Mouse (Mus musculus): Measurements from ENCODE around the gene Kcnma1. TPM values are rescaled to one million over a fixed set of nuclear protein-coding genes. Genes with fewer than 3 reads are reported as not detected.

Gene Kcnma1
- total RNA-seq, 2 experiments from 2014 or later = 133 to 151 TPM

DNA sequence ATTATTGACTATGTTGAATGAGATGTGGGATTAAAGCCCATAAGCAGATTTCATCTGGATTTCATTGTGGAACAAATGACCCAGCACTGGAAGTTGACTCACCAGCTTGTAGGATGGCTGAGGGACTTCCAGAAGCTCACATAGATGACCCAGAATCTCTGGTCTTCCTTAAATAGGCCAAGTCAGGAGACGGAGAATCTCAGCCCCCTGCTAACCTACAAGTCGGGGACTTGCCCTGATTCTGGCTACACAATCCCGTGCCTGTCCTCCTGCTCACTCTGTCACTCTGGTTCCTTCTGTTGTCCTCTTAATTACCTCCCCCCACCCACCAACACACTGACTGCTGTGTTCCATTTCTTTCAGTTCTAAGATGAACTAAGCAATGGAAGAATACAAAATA, 474.7 kb downstream of the Kcnma1 start:
- DNase-seq (ENCODE audit: low spot score in 2 of 2) = no peak

DNA sequence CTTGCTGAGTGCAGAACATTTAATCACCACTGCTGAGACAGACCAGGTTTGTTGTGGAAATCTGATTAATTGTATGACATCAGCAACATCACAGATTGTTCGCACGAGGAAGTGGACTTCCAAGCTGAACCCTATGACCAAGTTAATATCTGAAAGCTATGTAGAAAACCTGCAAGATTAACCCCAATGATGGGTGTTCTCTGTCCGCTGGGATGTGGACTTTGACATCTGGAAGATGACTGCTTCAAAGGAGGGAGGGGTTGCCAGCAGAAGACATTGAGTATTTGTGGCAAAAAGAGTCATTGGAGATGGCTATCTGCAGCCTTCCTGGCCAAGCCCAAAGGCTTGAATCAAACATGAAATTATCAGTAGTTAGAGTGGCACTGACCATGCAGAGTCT, 480.9 kb downstream of the Kcnma1 start:
- DNase-seq (ENCODE audit: low spot score in 2 of 2) = no peak

DNA sequence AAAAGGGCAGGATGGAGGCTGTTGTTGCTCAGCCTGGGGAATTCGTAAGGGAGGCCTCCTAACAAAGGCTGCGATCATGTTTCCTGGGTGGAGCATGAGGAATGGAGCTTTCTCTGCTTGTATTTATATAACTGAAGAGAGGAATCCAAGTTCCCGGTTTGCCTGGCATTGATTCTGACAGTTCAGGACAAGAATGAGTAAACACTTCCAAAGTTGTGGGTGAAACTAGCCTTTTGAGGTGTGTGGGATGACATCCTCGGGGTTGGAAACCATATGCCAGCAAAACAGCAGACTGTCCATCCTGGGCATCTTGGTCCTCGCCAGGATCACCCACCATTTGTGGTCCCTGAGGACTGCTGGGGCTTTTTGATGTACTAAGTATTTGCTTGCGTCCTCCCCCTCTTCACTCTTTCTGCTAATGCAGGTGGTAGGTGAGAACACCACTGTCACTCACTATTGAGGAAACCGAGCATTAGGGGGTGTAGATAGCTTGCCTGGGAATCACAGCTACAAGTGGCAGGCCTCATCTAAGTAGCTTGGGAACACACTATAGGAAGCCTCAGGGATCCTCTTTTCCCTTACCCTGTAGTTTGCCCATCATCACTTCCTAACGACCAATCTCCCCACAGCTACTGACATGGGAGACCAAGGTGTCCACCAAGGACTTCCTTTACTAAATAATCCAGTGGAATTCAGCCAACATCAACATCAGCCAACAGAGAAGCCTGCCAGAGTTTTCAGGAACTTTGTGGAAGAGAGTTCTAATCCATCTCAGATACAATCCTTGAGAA, 482.4 kb downstream of the Kcnma1 start:
- peak in 1 of 2 experiments; percentile 10 for DNase-seq (ENCODE audit: low spot score in 2 of 2)

DNA sequence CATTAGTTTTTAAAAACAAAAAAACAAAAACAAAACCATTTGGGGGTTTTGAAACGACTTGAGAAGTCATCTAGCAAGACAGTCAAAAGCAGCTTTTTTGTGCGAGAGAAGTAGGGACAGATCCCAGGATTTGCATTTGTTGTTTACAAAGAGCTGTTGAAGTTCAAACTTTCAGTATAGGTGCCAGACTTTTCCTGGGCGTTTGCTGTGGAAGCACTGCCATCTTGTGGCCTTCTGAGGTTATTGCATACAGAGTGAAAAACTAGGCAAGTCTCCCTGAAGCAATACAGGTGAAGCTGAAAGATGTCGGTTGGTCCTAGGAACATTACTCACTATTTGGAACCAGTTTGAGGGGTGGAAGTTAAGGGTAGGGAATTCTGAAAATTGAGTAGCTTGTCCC, 484.6 kb downstream of the Kcnma1 start:
- peak; percentile 58 to 81 for DNase-seq (ENCODE audit: low spot score in 2 of 2)

DNA sequence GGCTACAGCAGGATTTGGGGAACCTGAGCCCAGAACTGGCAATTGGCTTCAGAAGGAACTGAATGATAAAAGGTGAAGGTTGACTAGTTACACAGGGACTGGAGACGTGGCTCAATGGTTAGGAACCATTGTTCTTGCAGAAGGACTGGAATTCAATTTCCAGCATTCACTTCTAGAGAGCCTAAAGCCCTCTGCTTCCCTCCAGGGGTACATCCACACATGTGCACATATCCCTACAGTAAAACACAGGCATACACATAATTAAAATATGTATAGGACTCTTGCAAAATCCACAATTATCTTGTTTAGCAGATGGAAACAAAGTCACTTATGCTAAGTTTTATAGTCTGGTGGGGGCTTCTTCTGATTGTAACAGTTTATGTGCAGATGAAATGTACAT, 485.1 kb downstream of the Kcnma1 start:
- no peak for DNase-seq (ENCODE audit: low spot score in 2 of 2)

DNA sequence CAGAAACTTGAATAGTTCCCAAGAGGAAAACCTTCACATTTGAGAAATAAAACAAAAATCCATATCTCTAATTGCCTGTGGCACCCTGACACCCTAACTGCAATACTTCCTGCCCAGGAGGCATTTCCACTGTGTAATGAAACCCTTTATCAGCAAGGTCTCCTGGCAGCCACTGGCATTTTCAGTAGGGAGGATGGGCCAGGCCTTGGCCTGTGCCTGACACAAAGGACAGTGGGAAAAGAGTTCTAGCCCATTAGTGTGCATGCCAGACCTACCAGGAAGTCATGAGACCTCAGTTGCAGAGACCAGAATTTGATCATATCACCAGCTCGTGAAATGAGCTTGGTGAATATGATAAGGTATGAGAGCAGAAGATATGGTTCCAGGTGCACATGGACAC, 488.4 kb downstream of the Kcnma1 start:
- DNase-seq (ENCODE audit: low spot score in 2 of 2) = no peak

DNA sequence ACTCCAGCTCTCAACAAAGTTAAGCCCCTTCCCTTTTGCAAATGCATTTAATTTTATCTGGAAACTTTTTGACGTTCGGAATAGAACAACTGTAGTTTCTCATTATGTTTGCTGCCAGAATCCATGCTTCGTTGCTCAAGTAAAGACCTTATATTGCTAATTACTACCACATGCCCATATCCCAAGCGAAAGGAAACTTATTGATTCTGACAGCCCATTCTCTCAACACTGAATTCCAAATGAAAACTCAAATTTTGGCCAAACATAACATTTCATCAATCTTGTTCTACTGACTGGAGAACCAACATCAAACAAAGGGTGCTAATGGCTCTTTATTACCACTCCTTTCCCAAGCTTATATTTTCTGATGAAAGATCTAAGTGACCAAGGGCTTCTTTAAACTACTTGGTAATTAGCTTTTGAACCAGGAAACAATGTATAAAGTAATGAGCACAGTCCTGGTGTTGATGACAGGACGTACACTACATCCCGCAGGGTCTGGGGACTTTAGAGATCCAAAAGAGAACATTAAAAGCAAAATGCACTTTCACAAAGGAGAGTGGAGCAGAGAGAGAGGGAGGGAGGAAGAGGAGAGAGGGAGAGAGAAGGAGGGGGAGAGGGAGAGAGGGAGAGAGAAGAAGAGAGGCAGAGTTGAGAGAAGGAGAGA, 490.3 kb downstream of the Kcnma1 start:
- DNase-seq (ENCODE audit: low spot score in 2 of 2) = no peak

DNA sequence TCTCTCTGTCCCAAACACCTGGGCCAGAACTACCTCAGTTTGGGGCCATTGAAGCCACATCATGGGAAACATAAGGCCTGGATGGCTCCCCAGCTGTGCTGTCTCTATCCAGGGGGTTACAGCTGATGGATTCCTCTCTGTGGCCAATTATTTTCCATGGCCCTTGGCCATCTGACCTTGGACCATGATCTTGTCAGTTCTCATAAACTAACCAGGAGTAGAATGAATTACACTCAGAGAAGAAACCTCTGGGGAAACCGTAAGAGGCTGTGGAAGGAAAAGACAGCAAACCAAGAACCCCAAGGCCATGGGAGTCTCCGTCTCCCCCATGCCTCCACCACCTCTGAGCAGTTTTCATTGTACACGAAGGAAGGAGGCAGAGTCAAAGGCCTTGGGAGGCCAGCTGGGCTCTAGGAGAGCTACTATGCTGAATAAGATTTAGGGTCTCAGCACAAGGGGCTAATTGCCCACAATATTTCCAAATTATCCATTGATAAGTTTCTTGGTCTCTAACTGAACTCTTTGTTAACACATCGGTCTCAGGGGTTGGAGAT, 491.6 kb downstream of the Kcnma1 start:
- DNase-seq (ENCODE audit: low spot score in 2 of 2) = no peak

DNA sequence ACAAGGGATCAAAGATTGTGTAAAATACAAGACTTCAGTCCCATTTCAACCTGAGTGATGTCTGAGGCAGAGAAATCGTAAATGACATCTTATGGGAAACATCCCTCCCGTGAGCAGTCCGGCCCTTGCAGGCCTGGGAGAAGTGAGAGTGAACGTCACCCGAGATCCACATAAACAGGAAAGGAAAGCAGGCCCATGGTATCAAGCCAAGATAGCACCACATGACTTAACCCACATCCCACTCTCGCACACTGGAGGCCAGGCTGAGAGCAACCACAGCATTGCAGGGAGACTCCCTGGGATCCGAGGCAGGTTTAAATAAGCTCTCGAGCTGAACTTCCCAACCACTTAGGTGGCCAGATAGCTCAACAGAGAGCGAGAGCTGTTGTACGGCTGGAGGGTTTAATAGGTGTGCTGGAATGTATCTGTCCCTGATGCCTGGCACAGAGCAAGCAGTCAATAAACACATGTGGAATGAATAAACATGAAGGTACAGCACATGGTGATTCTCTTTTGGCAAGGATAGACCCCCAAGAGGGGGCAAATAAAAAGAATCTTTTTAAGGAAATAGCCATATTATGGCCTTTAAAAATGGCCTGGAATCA, 493.1 kb downstream of the Kcnma1 start:
- no peak for DNase-seq (ENCODE audit: low spot score in 2 of 2)

DNA sequence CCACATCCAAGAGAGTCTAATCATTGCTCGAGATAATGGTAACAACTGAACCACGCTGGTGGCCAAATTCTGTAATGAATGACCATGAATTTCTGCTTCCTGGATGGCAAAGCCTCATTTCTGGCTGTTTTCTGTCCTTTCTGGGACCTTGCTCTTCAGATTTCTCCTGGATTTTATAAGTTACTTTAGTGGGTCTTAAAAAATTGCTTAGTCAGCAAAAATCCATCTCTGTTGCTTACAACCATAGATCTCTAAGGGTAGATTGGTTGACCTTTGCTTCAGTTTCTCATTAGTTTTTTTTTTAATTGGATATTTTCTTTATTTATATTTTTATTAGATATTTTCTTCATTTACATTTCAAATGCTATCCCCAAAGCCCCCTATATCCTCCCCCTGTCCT, 496.9 kb downstream of the Kcnma1 start:
- no peak for DNase-seq (ENCODE audit: low spot score in 2 of 2)

DNA sequence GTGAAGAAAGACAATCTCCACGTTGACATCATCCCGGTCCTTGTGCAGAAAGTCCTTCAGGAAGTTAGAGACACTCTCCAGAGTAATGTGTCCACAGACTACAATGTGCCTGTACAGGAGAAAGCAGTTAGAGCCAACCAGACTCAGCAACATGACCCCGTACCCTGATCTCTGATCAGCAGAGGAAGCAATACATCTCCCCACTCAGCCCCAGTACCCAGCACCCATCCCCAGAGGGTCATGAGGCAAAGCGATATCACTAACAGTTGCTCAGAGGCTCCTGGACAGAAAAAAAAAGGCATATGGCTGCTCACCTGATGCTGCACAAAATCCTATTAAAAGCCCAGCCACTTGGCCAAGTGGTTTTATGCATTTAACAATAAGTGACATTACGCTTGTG, 504.5 kb downstream of the Kcnma1 start:
- DNase-seq (ENCODE audit: low spot score in 2 of 2) = no peak

DNA sequence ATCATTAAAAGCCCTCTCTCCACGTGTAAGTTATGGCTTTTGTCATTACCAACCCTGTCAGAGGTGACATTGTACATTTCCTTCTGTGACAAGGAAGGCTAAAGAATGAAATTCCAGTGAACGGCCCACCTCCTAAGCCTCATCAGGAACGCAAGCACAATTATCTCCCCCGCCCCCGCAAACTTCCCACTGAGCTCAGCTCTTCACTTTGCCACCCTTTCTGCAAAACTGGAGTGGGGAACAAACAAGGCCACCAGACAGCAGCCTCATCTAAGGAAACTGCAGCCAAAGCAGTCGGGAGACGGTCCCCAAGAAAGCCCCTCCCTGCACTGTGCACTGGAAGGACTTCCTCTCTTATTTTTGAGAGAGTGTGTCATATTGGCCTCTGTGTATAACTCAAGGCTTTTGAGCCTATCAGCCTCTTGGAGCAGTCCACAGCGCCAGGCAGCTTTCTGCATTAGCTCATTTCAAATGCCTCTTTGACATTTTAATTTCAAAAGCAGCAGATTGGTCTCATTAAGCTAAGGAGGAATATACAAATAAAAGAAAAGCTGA, 512.0 kb downstream of the Kcnma1 start:
- peak; percentile 22 to 44 for DNase-seq (ENCODE audit: low spot score in 2 of 2)

DNA sequence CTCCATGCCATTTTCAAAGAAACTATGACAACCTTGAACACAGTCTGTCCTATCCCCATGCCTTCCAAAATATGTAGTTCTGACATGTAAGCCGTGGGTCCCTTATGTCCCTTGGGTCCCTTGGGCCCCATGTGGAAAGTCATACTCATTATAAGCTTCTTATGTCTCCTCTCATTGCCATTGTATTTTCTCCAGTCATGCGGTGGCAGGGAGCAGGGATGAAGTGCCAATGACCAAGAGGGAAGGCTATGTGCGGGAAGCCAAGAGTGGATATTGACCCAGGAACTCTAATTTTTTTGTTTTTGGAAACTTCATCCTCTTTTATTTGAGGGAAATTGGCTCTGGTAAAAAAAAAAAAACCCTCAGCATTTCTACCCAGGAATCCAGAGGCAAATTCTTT, 517.5 kb downstream of the Kcnma1 start:
- no peak for DNase-seq (ENCODE audit: low spot score in 2 of 2)

DNA sequence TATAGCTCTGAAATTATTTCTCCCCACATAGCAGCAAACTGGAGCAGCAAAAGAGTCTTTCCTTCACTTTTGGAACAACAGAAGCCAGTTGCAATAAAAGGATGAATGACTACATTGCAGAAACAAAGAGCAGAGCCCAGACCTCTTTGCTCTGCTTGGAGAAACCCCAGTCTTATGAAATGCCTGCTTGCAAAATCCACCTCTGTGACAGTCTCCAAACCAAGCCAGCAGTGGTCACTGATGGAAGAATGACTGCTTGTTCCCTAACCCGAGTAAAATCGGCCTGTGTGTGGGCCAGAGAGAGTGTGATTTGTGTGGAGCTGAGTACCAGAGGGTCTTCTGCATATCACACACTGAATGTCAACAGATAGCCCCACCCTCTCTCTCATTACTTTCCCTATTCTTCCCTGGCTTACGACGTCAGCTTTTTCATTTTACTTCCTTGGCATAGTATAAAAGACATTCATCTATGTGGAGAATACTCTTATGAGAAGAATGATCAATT, 518.0 kb downstream of the Kcnma1 start:
- DNase-seq (ENCODE audit: low spot score in 2 of 2) = no peak

DNA sequence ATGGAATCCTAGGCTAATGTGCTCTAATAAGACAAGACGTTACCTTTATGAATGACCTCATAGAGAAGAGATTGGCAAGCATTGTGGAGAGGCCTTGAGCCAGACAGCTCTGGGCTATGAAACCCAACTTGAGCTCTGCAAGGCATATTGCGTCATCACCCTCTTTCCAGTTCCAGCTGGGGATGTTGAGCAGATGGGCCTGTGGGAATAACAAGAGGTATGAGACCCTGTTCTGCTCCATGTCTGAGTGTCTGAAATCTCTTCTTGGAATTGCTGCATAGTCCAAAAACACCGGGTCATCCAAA, 519.8 kb downstream of the Kcnma1 start:
- no peak for DNase-seq (ENCODE audit: low spot score in 2 of 2)

DNA sequence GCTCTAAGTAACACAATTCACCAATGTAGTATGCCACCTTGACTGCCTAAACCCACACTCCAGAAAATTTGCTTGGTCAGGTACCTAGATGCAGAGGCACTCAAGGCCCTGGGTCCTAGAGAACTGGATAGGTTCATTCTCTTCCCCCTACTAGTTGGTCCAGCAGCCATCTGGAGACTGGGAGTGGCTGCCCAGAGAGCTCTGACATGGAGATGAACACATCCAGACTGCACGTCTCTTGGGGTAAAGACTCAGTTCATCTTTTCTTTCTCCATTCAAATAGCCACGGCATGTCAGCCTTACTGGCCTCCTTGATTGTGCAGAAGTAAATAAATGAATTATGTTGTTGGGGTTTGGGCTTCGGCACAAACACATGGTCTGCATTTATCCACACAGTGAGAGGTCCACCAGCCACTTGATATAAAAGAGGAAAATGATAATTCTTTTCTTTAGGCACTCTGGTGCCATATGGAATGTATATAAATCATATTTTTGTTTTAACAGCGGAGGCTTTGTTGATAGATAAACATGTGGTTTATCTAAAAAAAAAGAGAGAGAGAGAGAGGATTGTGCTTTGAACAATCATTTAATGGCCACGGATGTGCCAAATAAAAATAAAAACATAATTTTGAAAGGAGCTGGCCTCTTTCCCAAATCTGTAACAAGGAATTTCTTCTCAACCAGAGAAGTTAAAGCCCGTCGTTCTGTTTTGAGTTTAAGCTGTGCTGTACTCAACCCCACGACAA, 520.4 kb downstream of the Kcnma1 start:
- no peak for DNase-seq (ENCODE audit: low spot score in 2 of 2)

DNA sequence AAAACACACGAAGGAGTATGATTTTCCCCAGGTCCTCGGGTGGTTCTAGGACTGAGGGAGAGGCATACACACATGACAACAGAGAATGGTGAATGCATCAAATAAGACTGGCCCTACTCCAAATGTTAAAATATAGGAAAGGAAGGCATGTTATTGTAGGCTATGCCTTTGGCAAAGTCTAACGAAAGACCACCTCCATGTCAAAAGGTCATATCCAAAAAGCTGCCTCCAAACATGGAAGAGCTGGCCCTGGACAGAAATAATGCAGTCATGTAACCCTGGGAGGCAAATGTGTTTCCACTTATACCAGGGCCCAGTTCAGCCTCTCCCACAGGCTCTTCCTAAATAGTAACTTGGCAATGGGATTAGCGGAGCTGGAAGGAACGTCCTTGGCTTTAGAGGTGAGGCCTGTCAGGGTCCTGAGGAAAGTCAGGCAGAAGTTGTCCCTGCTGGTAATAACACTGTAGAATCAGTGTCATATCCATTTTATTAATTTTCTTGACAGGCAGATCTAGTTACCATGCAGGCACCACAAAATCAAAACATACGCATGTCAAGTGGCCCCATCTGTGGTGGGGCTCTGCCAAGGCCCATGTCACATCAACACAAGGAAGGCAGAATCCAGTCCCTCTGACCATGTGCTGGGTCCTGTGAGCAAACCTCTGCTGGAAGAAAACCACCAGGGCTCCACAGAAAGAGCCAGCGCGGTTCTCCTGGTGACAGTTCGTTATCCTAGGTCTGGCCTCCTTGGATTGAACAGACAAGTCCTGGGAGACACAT, 521.5 kb downstream of the Kcnma1 start:
- DNase-seq (ENCODE audit: low spot score in 2 of 2) = no peak

DNA sequence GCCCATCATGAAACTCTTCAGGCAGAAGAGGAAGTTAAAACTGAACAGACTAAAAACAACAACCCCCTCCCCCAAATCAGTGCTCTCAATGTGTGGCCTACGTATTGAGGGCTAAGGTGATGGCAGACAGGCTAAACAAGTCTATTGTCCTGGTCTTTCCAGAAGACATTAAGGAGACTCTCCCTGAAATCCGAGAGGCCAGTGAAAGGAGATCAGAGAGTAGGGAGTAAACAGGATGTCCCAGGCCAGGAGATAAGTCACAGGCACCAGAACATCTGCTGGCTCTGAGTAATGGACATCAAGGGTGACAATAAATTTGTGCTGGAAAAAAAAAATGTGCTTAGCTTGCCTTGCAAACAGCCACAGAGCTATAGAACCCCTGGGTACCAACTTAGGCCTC, 522.9 kb downstream of the Kcnma1 start:
- DNase-seq (ENCODE audit: low spot score in 2 of 2) = no peak

DNA sequence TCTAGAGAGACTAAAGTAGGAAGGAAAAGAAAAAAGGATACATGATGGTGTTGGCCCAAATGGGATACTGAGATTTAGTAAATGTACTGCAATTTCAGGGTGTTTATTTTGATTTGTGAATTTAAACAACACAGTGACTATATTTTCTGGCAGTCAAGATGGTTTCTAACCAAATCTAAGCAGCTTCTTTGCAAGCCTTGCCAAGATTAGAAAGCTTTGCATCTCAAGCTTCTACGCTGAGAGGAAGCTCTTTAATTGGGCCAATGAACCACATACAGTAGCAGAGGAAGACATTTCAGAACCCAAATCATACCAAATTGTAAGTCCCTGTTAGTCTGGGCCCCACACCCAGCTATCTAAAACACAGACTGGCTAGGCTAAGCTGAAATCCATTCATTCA, 527.6 kb downstream of the Kcnma1 start:
- DNase-seq (ENCODE audit: low spot score in 2 of 2) = no peak

DNA sequence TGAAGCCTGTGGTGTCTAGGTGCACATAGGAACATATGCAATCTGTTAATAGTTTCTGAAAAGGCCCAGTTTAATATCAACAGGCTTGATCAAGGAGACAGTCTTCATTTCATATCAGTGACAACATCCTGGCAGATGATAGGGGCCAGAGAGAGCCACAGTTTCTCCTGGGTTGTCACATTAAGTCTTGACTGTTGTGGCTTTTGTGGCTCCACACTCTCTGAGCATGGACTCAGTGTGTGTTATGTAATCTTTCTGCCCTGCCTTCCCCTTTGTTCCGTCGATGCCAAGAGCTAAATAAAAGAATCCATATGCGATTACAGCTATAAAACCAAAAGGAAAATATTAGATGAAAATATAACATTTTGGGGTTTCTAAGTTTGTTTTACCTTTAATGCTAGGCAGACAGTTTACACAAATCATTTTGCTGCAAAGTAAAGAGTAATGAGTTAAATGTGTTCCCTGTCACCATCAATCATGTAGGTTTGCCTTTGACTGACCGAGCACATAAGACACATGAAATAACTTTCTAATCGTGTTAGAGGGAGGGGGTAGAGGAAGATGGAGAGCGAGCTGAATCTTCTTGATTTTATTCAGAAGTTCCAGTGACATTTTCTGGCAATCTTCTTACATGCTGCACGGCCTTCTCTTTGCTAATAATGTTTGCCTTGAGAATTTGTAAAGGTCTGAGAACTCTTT, 528.3 kb downstream of the Kcnma1 start:
- DNase-seq (ENCODE audit: low spot score in 2 of 2) = no peak

Data from layer of hippocampus, postnatal 14 days (tissue).